Mouse (Mus musculus): ENCODE measurements around the gene Mtss1l. TPM values are rescaled to one million over a fixed set of nuclear protein-coding genes. Genes with fewer than 3 reads are reported as not detected.

Gene Mtss1l
- polyA plus RNA-seq, 1 experiment from 2014 or later: 15.8 TPM

DNA sequence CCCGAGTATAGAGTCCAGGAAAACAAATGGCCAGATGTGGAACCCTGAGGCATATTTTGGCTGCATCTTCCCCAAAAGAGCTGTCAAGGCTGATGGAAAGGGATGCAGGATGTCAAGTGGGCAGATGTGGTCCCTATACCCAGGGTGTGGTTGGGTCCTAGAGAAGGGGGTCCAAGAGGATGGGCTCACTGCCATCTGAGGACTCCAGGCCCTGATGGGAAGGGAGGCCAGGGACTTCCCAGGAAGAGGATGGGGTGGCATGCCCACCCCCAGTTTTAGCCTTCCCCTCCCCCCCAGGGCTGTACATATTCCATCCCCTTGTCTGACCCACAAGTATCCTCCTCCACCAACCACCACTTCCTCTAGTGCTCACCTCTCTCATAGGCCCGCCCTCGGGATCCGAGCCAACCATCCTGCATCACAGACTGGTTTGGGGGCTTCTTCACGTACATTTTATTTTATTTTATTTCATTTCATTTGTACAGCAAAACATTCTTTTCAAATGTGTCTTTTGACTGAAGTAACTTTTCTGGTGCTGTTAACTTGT lies 19.4 kb downstream of the Mtss1l start:
- Histone ChIP-seq H3K27ac (ENCODE audit: low read depth, low read length) (no peak overlapping the region), H3K4me1 (replicated peaks; ENCODE audit: control insufficient read depth, insufficient read depth, low read length) (no peaks in the 10 kb centered on the region), H3K9ac (ENCODE audit: low read length) (no peak overlapping the region), H3K27me3 (ENCODE audit: control insufficient read depth, insufficient read depth, low read length) (no peaks in the 10 kb centered on the region), H3K36me3 (ENCODE audit: control insufficient read depth, insufficient read depth, low read length) (peaks cover 17% of the 10 kb centered on the region; the same call in 1 of the 2 replicates), H3K4me2 (ENCODE audit: low read depth, low read length, severe bottlenecking) (no peak overlapping the region), H3K4me3 (ENCODE audit: low read depth, low read length) (no peak overlapping the region), H3K9me3 (ENCODE audit: control insufficient read depth, low read length) (no peaks in the 10 kb centered on the region)
- no peak for ATAC-seq (replicated peaks; ENCODE audit: low FRiP score)
- no peak for DNase-seq (ENCODE audit: low spot score)
- WGBS: 85% methylated on average over 5 of the region's 5 CpGs

DNA sequence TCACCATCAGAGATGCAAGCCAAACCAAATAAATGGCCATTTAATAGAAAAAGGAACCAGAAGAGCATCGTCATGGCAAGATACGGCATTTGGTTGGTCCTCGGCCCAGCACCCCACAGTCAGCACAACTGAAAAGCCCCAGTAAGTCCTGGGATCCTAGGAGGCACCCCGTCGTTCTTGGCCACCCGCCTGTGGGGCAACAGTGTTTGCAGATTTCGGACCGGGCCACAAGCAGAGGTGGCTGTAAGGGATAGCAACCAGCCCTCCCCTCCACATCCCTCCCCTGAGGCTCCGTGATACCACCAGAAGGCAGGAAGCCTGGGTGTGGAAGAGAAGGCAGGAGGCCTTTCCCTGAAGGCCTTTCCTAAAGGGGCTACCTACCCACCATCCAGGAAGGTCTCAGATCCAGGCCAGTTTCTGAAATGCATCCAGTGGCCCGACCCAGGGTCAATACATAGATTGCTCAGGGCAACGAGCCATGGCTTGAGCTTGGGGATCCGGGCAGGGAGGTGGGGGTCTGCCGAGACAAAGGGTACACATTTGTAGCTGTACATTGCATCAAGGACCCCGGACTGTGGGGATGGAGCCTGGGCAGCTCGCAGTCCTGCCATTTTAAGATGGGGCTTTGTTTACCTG lies 20.7 kb downstream of the Mtss1l start:
- ATAC-seq (replicated peaks; ENCODE audit: low FRiP score) (no peak), DNase-seq (ENCODE audit: low spot score) (peak; percentile 46)
- 84% methylated on average over 15 of the region's 15 CpGs for WGBS
- no peaks in the 10 kb centered on the region for H3K4me1 ChIP-seq (replicated peaks; ENCODE audit: control insufficient read depth, insufficient read depth, low read length)
- no peaks in the 10 kb centered on the region for H3K9me3 ChIP-seq (ENCODE audit: control insufficient read depth, low read length)
- H3K27me3 ChIP-seq (ENCODE audit: control insufficient read depth, insufficient read depth, low read length): no peaks in the 10 kb centered on the region
- H3K27ac ChIP-seq (ENCODE audit: low read depth, low read length): no peak overlapping the region
- H3K36me3 ChIP-seq (ENCODE audit: control insufficient read depth, insufficient read depth, low read length): peaks cover 14% of the 10 kb centered on the region; the same call in 1 of the 2 replicates
- no peak overlapping the region for H3K4me2 ChIP-seq (ENCODE audit: low read depth, low read length, severe bottlenecking)
- no peak overlapping the region for H3K9ac ChIP-seq (ENCODE audit: low read length)
- no peak overlapping the region for H3K4me3 ChIP-seq (ENCODE audit: low read depth, low read length)

DNA sequence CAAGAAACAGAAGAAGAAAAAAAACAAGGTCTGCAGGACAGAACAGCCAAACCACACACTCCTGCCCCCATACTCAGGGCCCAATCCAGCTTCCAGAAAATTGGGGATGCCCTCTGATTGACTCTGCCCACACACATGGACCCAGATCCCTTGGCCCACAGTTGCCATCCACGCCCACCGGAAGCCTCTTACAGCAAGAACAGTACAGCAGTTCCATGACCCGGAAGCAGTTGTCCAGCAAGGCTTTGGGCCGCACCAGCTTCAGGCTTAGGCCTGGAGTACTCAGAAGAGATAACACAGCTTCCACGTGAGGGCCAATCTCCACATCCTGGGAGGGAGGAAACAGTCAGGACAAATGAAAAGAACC lies 21.2 kb downstream of the Mtss1l start:
- Histone ChIP-seq H3K36me3 (ENCODE audit: control insufficient read depth, insufficient read depth, low read length) (peaks cover 14% of the 10 kb centered on the region; the same call in 1 of the 2 replicates), H3K4me1 (replicated peaks; ENCODE audit: control insufficient read depth, insufficient read depth, low read length) (no peaks in the 10 kb centered on the region), H3K4me2 (ENCODE audit: low read depth, low read length, severe bottlenecking) (no peak overlapping the region), H3K27me3 (ENCODE audit: control insufficient read depth, insufficient read depth, low read length) (no peaks in the 10 kb centered on the region), H3K27ac (ENCODE audit: low read depth, low read length) (no peak overlapping the region), H3K9me3 (ENCODE audit: control insufficient read depth, low read length) (no peaks in the 10 kb centered on the region), H3K9ac (ENCODE audit: low read length) (no peak overlapping the region), H3K4me3 (ENCODE audit: low read depth, low read length) (no peak overlapping the region)
- WGBS: 88% methylated on average over 5 of the region's 5 CpGs
- DNase-seq (ENCODE audit: low spot score) (peak; percentile 50), ATAC-seq (replicated peaks; ENCODE audit: low FRiP score) (no peak)

DNA sequence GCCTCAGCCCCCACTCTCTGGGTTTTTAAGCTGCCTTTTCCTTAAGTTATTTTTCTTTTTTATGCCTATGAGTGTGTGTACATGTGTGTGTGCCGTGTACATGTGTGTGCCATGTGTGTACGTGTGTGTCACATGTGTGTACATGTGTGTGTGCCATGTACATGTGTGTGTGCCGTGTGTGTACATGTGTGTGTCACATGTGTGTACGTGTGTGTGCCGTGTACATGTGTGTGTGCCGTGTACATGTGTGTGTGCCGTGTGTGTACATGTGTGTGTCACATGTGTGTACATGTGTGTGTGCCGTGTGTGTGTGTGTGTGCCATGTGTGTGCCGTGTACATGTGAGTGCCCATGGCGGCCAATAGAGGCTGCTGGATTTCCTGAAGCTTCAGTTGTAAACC lies 23.9 kb downstream of the Mtss1l start:
- ATAC-seq (replicated peaks; ENCODE audit: low FRiP score) (no peak), DNase-seq (ENCODE audit: low spot score) (no peak)
- H3K4me1 ChIP-seq (replicated peaks; ENCODE audit: control insufficient read depth, insufficient read depth, low read length): no peaks in the 10 kb centered on the region
- no peak overlapping the region for H3K4me2 ChIP-seq (ENCODE audit: low read depth, low read length, severe bottlenecking)
- no peak overlapping the region for H3K27ac ChIP-seq (ENCODE audit: low read depth, low read length)
- no peak overlapping the region for H3K9ac ChIP-seq (ENCODE audit: low read length)
- no peaks in the 10 kb centered on the region for H3K9me3 ChIP-seq (ENCODE audit: control insufficient read depth, low read length)
- 95% methylated on average over 10 of the region's 10 CpGs for WGBS
- no peak overlapping the region for H3K4me3 ChIP-seq (ENCODE audit: low read depth, low read length)
- H3K27me3 ChIP-seq (ENCODE audit: control insufficient read depth, insufficient read depth, low read length): no peaks in the 10 kb centered on the region
- H3K36me3 ChIP-seq (ENCODE audit: control insufficient read depth, insufficient read depth, low read length): 0 out of 2 replicates have a peak, but pooled peaks cover 1% of the 10 kb centered on the region

DNA sequence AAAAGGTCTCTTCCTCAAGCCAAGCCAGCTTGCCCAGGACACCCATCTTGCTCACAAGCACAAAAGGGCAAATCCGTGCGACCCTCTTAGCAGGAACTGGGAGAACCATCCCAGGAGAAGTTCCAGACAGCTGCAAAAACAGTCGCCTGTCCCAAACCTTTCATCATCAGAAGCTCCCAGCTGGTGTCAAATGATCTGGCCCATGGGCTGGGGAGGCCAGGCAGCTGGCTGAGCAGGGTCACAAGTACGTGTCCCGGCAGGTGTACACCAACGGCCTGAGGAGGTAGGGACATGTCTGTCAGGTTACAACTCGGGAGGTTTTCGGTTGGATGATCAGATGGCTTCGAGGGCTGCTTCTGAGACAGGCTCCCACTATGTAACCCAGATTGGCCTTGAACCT lies 25.4 kb downstream of the Mtss1l start:
- H3K4me2 ChIP-seq (ENCODE audit: low read depth, low read length, severe bottlenecking): no peak overlapping the region

DNA sequence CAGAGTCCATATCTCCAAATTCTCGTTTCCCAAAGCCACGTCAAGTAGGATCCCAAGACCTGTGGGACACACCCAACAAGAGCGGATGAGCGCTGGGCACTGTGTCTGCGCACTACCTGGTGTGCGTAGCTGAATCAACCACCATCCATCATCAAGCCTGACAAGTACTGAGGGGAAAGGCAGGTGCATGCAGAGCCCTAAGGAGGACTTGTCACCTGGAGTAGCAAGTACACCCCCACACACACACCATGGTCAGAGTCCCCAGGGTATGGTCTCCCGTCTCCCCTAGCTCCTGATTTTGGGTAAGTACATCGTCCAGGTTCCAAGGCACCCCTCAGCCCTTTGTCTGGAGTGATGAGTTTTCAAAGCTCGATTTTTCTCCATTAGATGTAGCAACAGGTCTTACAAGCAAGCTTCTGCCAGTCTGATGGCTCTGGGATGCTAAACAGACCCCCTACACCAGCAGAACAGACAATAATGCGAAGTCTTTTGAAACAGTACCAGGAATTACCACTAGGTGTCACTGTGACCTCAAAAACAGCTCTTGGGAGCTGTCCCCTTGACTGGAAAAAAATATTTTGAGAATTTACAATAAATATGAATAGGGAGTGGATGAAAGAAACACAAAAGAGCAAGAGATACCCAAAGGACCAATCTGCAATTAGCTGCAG lies 28.4 kb downstream of the Mtss1l start:
- DNase-seq (ENCODE audit: low spot score) (no peak), ATAC-seq (replicated peaks; ENCODE audit: low FRiP score) (0 out of 2 replicates have a peak, but pooled peaks have one; percentile 27)
- Histone ChIP-seq H3K9me3 (ENCODE audit: control insufficient read depth, low read length) (no peaks in the 10 kb centered on the region), H3K4me3 (ENCODE audit: low read depth, low read length) (no peak overlapping the region), H3K4me2 (ENCODE audit: low read depth, low read length, severe bottlenecking) (no peak overlapping the region), H3K9ac (ENCODE audit: low read length) (no peak overlapping the region), H3K36me3 (ENCODE audit: control insufficient read depth, insufficient read depth, low read length) (no peaks in the 10 kb centered on the region), H3K27ac (ENCODE audit: low read depth, low read length) (no peak overlapping the region), H3K4me1 (replicated peaks; ENCODE audit: control insufficient read depth, insufficient read depth, low read length) (no peaks in the 10 kb centered on the region), H3K27me3 (ENCODE audit: control insufficient read depth, insufficient read depth, low read length) (no peaks in the 10 kb centered on the region)
- WGBS: 58% methylated on average over 10 of the region's 10 CpGs

More for the DNA sequence above, 25.4 kb downstream of the Mtss1l start:
- no peak overlapping the region for H3K9ac ChIP-seq (ENCODE audit: low read length)
- no peak for DNase-seq (ENCODE audit: low spot score)
- no peaks in the 10 kb centered on the region for H3K9me3 ChIP-seq (ENCODE audit: control insufficient read depth, low read length)
- no peaks in the 10 kb centered on the region for H3K36me3 ChIP-seq (ENCODE audit: control insufficient read depth, insufficient read depth, low read length)
- no peak for ATAC-seq (replicated peaks; ENCODE audit: low FRiP score)
- WGBS: 81% methylated on average over 9 of the region's 9 CpGs
- H3K27ac ChIP-seq (ENCODE audit: low read depth, low read length): no peak overlapping the region
- H3K27me3 ChIP-seq (ENCODE audit: control insufficient read depth, insufficient read depth, low read length): no peaks in the 10 kb centered on the region
- H3K4me1 ChIP-seq (replicated peaks; ENCODE audit: control insufficient read depth, insufficient read depth, low read length): no peaks in the 10 kb centered on the region
- H3K4me3 ChIP-seq (ENCODE audit: low read depth, low read length): no peak overlapping the region

DNA sequence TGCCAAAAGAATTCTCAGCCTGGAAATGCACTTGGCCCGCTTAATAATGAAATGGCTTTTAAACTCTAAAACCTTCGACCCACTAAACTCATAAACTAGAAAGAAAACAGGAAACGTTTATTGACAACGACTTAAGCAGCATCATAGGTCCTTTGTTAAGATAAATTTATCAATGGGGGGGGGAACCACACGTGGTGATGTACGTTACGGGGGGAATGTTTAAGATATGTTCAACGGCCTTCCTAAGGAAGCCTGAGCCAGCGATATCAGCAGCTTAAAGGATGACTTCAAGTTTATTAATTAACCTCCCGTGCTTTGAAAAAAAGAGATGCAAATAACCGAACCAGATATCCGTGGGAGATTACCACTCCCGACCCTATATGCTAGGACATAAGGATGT lies 29.0 kb downstream of the Mtss1l start:
- no peaks in the 10 kb centered on the region for H3K36me3 ChIP-seq (ENCODE audit: control insufficient read depth, insufficient read depth, low read length)
- H3K27me3 ChIP-seq (ENCODE audit: control insufficient read depth, insufficient read depth, low read length): no peaks in the 10 kb centered on the region
- H3K9ac ChIP-seq (ENCODE audit: low read length): no peak overlapping the region
- 56% methylated on average over 13 of the region's 13 CpGs for WGBS
- ATAC-seq (replicated peaks; ENCODE audit: low FRiP score) (no peak), DNase-seq (ENCODE audit: low spot score) (no peak)
- H3K27ac ChIP-seq (ENCODE audit: low read depth, low read length): no peak overlapping the region
- no peaks in the 10 kb centered on the region for H3K4me1 ChIP-seq (replicated peaks; ENCODE audit: control insufficient read depth, insufficient read depth, low read length)
- H3K4me2 ChIP-seq (ENCODE audit: low read depth, low read length, severe bottlenecking): no peak overlapping the region
- no peaks in the 10 kb centered on the region for H3K9me3 ChIP-seq (ENCODE audit: control insufficient read depth, low read length)
- H3K4me3 ChIP-seq (ENCODE audit: low read depth, low read length): no peak overlapping the region

DNA sequence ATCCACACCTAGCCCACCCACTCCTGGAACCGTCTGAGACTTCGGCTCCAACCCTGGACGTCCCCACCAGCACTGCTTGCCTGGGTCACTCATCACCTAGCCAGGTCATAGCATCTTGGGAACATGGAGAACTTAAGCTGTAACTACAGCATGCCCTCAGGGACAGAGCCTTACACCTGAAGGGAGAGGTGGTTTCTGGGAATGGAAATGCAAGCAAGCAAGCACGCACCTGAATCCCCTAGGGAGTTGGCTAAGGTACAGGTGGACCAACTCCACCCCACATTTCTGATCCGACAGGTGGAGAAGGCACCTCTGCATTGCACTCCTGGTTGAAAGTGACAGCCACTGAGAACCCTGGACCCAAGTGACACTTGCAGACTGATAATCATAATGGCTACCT lies 30.2 kb downstream of the Mtss1l start:
- Histone ChIP-seq H3K9ac (ENCODE audit: low read length) (no peak overlapping the region), H3K27ac (ENCODE audit: low read depth, low read length) (no peak overlapping the region), H3K27me3 (ENCODE audit: control insufficient read depth, insufficient read depth, low read length) (no peaks in the 10 kb centered on the region), H3K4me1 (replicated peaks; ENCODE audit: control insufficient read depth, insufficient read depth, low read length) (no peaks in the 10 kb centered on the region), H3K9me3 (ENCODE audit: control insufficient read depth, low read length) (no peaks in the 10 kb centered on the region), H3K36me3 (ENCODE audit: control insufficient read depth, insufficient read depth, low read length) (no peaks in the 10 kb centered on the region), H3K4me3 (ENCODE audit: low read depth, low read length) (no peak overlapping the region), H3K4me2 (ENCODE audit: low read depth, low read length, severe bottlenecking) (no peak overlapping the region)
- 80% methylated on average over 5 of the region's 5 CpGs for WGBS
- ATAC-seq (replicated peaks; ENCODE audit: low FRiP score) (no peak), DNase-seq (ENCODE audit: low spot score) (no peak)

All from forebrain, embryonic 11.5 days (tissue).